Mouse (Mus musculus): Measurements from ENCODE around the gene Hdgf. TPM values are rescaled to one million over a fixed set of nuclear protein-coding genes. Genes with fewer than 3 reads are reported as not detected.

The Hdgf gene
- polyA plus RNA-seq, 1 experiment from 2014 or later: 230 TPM

- no peaks in the 10 kb centered on the region for H3K9me3 ChIP-seq (replicated peaks)
- no peak for ATAC-seq (ENCODE audit: low FRiP score)
- WGBS: 80% methylated on average over 4 of the region's 4 CpGs
- H3K27me3 ChIP-seq: no peaks in the 10 kb centered on the region
- H3K4me2 ChIP-seq (replicated peaks): no peak overlapping the region
- peaks cover 34% of the 10 kb centered on the region for H3K4me1 ChIP-seq
- peaks cover 54% of the 10 kb centered on the region for H3K36me3 ChIP-seq
- H3K9ac ChIP-seq: no peak overlapping the region
- no peak overlapping the region for H3K4me3 ChIP-seq
- H3K27ac ChIP-seq: no peak overlapping the region
Observed at GRCm38 (mm10) chr3:87934501-87934900, 28.4 kb downstream of the Hdgf start.

- Histone ChIP-seq H3K9ac (no peak overlapping the region), H3K27me3 (no peaks in the 10 kb centered on the region), H3K4me3 (no peak overlapping the region), H3K4me2 (replicated peaks) (no peak overlapping the region), H3K9me3 (replicated peaks) (no peaks in the 10 kb centered on the region), H3K36me3 (peaks cover 61% of the 10 kb centered on the region), H3K4me1 (peaks cover 33% of the 10 kb centered on the region), H3K27ac (no peak overlapping the region)
- WGBS: 73% methylated on average over 4 of the region's 4 CpGs
- 0 out of 2 replicates have a peak, but pooled peaks have one; percentile 12 for ATAC-seq (ENCODE audit: low FRiP score)
Observed at GRCm38 (mm10) chr3:87935201-87935600, 29.1 kb downstream of the Hdgf start.

GRCm38 (mm10) chr3:87935776-87936175 is 29.7 kb downstream of the Hdgf start:
- Histone ChIP-seq H3K9ac (no peak overlapping the region), H3K4me1 (peaks cover 31% of the 10 kb centered on the region), H3K4me3 (no peak overlapping the region), H3K27ac (no peak overlapping the region), H3K36me3 (peaks cover 67% of the 10 kb centered on the region), H3K4me2 (replicated peaks) (0 out of 2 replicates have a peak overlapping the region, but pooled peaks have one; percentile 3), H3K27me3 (no peaks in the 10 kb centered on the region), H3K9me3 (replicated peaks) (no peaks in the 10 kb centered on the region)
- 0 out of 2 replicates have a peak, but pooled peaks have one; percentile 38 for ATAC-seq (ENCODE audit: low FRiP score)
- 95% methylated on average over 2 of the region's 2 CpGs for WGBS

- peaks cover 57% of the 10 kb centered on the region for H3K36me3 ChIP-seq
- H3K4me1 ChIP-seq: peaks cover 19% of the 10 kb centered on the region
- ATAC-seq (ENCODE audit: low FRiP score): no peak
- H3K4me3 ChIP-seq: no peak overlapping the region
- no peak overlapping the region for H3K9ac ChIP-seq
- 62% methylated on average over 5 of the region's 5 CpGs for WGBS
- H3K9me3 ChIP-seq (replicated peaks): no peaks in the 10 kb centered on the region
- no peaks in the 10 kb centered on the region for H3K27me3 ChIP-seq
- no peak overlapping the region for H3K4me2 ChIP-seq (replicated peaks)
- H3K27ac ChIP-seq: no peak overlapping the region
Observed at GRCm38 (mm10) chr3:87940611-87941010, 34.5 kb downstream of the Hdgf start.

- Histone ChIP-seq H3K27me3 (no peaks in the 10 kb centered on the region), H3K27ac (no peak overlapping the region), H3K4me3 (no peak overlapping the region), H3K4me2 (replicated peaks) (no peak overlapping the region), H3K9me3 (replicated peaks) (no peaks in the 10 kb centered on the region), H3K36me3 (peaks cover 52% of the 10 kb centered on the region), H3K4me1 (peaks cover 32% of the 10 kb centered on the region), H3K9ac (no peak overlapping the region)
- no peak for ATAC-seq (ENCODE audit: low FRiP score)
- WGBS: 91% methylated on average over 2 of the region's 2 CpGs
Observed at GRCm38 (mm10) chr3:87942471-87942870, 36.4 kb downstream of the Hdgf start.

GRCm38 (mm10) chr3:87943586-87943985 is 37.5 kb downstream of the Hdgf start:
- no peak for ATAC-seq (ENCODE audit: low FRiP score)
- Histone ChIP-seq H3K27me3 (0 out of 2 replicates have a peak, but pooled peaks cover 2% of the 10 kb centered on the region), H3K27ac (no peak overlapping the region), H3K9me3 (replicated peaks) (no peaks in the 10 kb centered on the region), H3K9ac (no peak overlapping the region), H3K4me1 (peaks cover 43% of the 10 kb centered on the region), H3K36me3 (peaks cover 44% of the 10 kb centered on the region), H3K4me2 (replicated peaks) (no peak overlapping the region), H3K4me3 (no peak overlapping the region)
- WGBS: 85% methylated on average over 7 of the region's 7 CpGs

- 13% methylated on average over 4 of the region's 4 CpGs for WGBS
- H3K27me3 ChIP-seq: 0 out of 2 replicates have a peak, but pooled peaks cover 2% of the 10 kb centered on the region
- peaks cover 56% of the 10 kb centered on the region for H3K4me1 ChIP-seq
- no peak overlapping the region for H3K4me2 ChIP-seq (replicated peaks)
- H3K9me3 ChIP-seq (replicated peaks): no peaks in the 10 kb centered on the region
- ATAC-seq (ENCODE audit: low FRiP score): peak; percentile 65
- H3K4me3 ChIP-seq: no peak overlapping the region
- H3K9ac ChIP-seq: peak overlapping the region; percentile 35; the same call in 1 of the 2 replicates
- peaks cover 30% of the 10 kb centered on the region for H3K36me3 ChIP-seq
- H3K27ac ChIP-seq: peak overlapping the region; percentile 82
Observed at GRCm38 (mm10) chr3:87944838-87945600, 38.9 kb downstream of the Hdgf start.

GRCm38 (mm10) chr3:87945781-87946540 is 39.8 kb downstream of the Hdgf start:
- WGBS: 7% methylated on average over 12 of the region's 12 CpGs
- peaks cover 21% of the 10 kb centered on the region for H3K36me3 ChIP-seq
- no peaks in the 10 kb centered on the region for H3K9me3 ChIP-seq (replicated peaks)
- ATAC-seq (ENCODE audit: low FRiP score): 0 out of 2 replicates have a peak, but pooled peaks have one; percentile 23
- H3K27me3 ChIP-seq: 0 out of 2 replicates have a peak, but pooled peaks cover 2% of the 10 kb centered on the region
- H3K4me1 ChIP-seq: peaks cover 65% of the 10 kb centered on the region
- H3K4me3 ChIP-seq: no peak overlapping the region
- peak overlapping the region; percentile 1; the same call in 1 of the 2 replicates for H3K4me2 ChIP-seq (replicated peaks)
- H3K9ac ChIP-seq: peak overlapping the region; percentile 35; the same call in 1 of the 2 replicates
- peak overlapping the region; percentile 82 for H3K27ac ChIP-seq

- H3K36me3 ChIP-seq: peaks cover 15% of the 10 kb centered on the region
- H3K27me3 ChIP-seq: 0 out of 2 replicates have a peak, but pooled peaks cover 2% of the 10 kb centered on the region
- 10% methylated on average over 1 of the region's 1 CpGs for WGBS
- H3K4me3 ChIP-seq: no peak overlapping the region
- peaks cover 70% of the 10 kb centered on the region for H3K4me1 ChIP-seq
- H3K27ac ChIP-seq: peak overlapping the region; percentile 82
- no peaks in the 10 kb centered on the region for H3K9me3 ChIP-seq (replicated peaks)
- peak overlapping the region; percentile 10; the same call in 1 of the 2 replicates for H3K9ac ChIP-seq
- H3K4me2 ChIP-seq (replicated peaks): peak overlapping the region; percentile 62; the same call in 1 of the 2 replicates
- ATAC-seq (ENCODE audit: low FRiP score): no peak
Observed at GRCm38 (mm10) chr3:87946541-87946860, 40.4 kb downstream of the Hdgf start.

- Histone ChIP-seq H3K36me3 (peaks cover 8% of the 10 kb centered on the region; the same call in 1 of the 2 replicates), H3K4me2 (replicated peaks) (peak overlapping the region; percentile 62), H3K9me3 (replicated peaks) (no peaks in the 10 kb centered on the region), H3K27me3 (0 out of 2 replicates have a peak, but pooled peaks cover 2% of the 10 kb centered on the region), H3K27ac (peak overlapping the region; percentile 82), H3K4me3 (peak overlapping the region; percentile 44), H3K9ac (peak overlapping the region; percentile 62), H3K4me1 (peaks cover 77% of the 10 kb centered on the region)
- 1% methylated on average over 26 of the region's 26 CpGs for WGBS
- ATAC-seq (ENCODE audit: low FRiP score): no peak
Observed at GRCm38 (mm10) chr3:87947056-87947810, 41.1 kb downstream of the Hdgf start.

GRCm38 (mm10) chr3:87947811-87948199 is 41.7 kb downstream of the Hdgf start:
- Histone ChIP-seq H3K36me3 (peaks cover 3% of the 10 kb centered on the region; the same call in 1 of the 2 replicates), H3K4me3 (peak overlapping the region; percentile 44), H3K9me3 (replicated peaks) (no peaks in the 10 kb centered on the region), H3K4me1 (peaks cover 83% of the 10 kb centered on the region), H3K27me3 (0 out of 2 replicates have a peak, but pooled peaks cover 2% of the 10 kb centered on the region), H3K4me2 (replicated peaks) (peak overlapping the region; percentile 62), H3K27ac (peak overlapping the region; percentile 82), H3K9ac (peak overlapping the region; percentile 62)
- WGBS: under 1% methylated on average over 17 of the region's 17 CpGs
- ATAC-seq (ENCODE audit: low FRiP score): no peak

All from hindbrain, embryonic 12.5 days (tissue).